Mouse (Mus musculus) midbrain, embryonic 12.5 days (tissue): ENCODE data around the gene Cdk14. TPM values are rescaled to one million over a fixed set of nuclear protein-coding genes. Genes with fewer than 3 reads are reported as not detected.
A peak's percentile ranks its signal among the peaks of the same experiment; 100 is the strongest.

Source experiments
- ATAC-seq: fragments of 200-750 bp; cut with Nextera tagmentation; 2 replicates; pipeline ENCODE4 v1.8.0; 2017; ENCODE audit warnings: low read depth, moderate TSS enrichment, moderate library complexity; ENCODE audit not compliant: low FRiP score
- H3K27ac ChIP-seq: fragments of 300-500 bp; sonication (generic); replicated peaks from 2 replicates; pipeline ENCODE4 v1.5.1; 2016; ENCODE audit warnings: mild to moderate bottlenecking
- H3K27me3 ChIP-seq: fragments of 300-500 bp; sonication (generic); 2 replicates; pipeline ENCODE4 v1.6.1; 2016; ENCODE audit warnings: mild to moderate bottlenecking
- H3K36me3 ChIP-seq: fragments of 300-500 bp; sonication (generic); 2 replicates; pipeline ENCODE4 v1.6.1; 2016
- H3K4me1 ChIP-seq: fragments of 300-500 bp; sonication (generic); 2 replicates; pipeline ENCODE4 v1.6.1; 2016
- H3K4me2 ChIP-seq: fragments of 300-500 bp; sonication (generic); replicated peaks from 2 replicates; pipeline ENCODE4 v1.6.1; 2016; ENCODE audit warnings: mild to moderate bottlenecking, moderate library complexity
- H3K4me3 ChIP-seq: fragments of 300-500 bp; sonication (generic); 2 replicates; pipeline ENCODE4 v1.5.1; 2016; ENCODE audit warnings: mild to moderate bottlenecking
- H3K9ac ChIP-seq: fragments of 300-500 bp; sonication (generic); replicated peaks from 2 replicates; pipeline ENCODE4 v1.6.1; 2016; ENCODE audit warnings: mild to moderate bottlenecking, moderate library complexity
- H3K9me3 ChIP-seq: fragments of 300-500 bp; sonication (generic); 2 replicates; pipeline ENCODE4 v1.6.1; 2016; ENCODE audit warnings: mild to moderate bottlenecking
- WGBS: fragments of 180-500 bp; shearing (Covaris S2); methylation state at CpG from one replicate; pipeline ENCODE4 v1.1.7; 2016; 5-methylcytosine and 5-hydroxymethylcytosine counted together
- polyA plus RNA-seq: library from polyadenylated mRNA; unstranded; fragments of >200 nt; fragmentation: Nextera tagmentation; extraction: Ambion mirVana; gene quantifications from 2 replicates; pipeline ENCODE4 v1.2.1, GENCODE M21; 2016

Gene Cdk14
- polyA plus RNA-seq, 1 experiment from 2014 or later = 38.1 TPM

DNA sequence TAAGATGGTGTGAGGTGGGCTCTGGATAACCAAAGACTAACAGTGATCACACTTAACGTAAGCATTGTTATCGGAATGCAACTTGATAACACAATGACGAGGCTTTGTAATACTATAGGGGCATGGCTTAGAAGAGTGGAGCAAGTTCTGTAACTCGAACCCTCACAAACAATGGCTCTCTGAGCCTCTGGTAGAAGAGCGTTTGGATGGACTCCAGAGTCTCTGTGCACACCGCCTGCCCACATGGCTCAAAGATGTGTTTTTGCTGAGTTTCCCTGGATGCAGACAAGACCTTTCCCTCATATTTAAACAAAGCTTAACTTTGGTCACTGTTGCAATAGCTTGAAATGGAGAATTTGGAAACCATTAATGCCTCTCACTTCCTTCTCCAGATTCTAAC, 145.8 kb downstream of the Cdk14 start:
- no peak for ATAC-seq
- H3K27me3 ChIP-seq = no peaks in the 10 kb centered on the region
- no peaks in the 10 kb centered on the region for H3K36me3 ChIP-seq
- H3K27ac ChIP-seq = no peak overlapping the region
- H3K4me2 ChIP-seq = no peak overlapping the region
- H3K4me3 ChIP-seq = no peak overlapping the region
- no peaks in the 10 kb centered on the region for H3K9me3 ChIP-seq
- no peak overlapping the region for H3K9ac ChIP-seq
- peaks cover 8% of the 10 kb centered on the region; the same call in 1 of the 2 replicates for H3K4me1 ChIP-seq
- WGBS = 78% methylated on average over 6 of the region's 6 CpGs

GRCm38 (mm10) chr5:5266787-5267126, 153.4 kb downstream of the Cdk14 start:
- WGBS = 78% methylated on average over 3 of the region's 3 CpGs

DNA sequence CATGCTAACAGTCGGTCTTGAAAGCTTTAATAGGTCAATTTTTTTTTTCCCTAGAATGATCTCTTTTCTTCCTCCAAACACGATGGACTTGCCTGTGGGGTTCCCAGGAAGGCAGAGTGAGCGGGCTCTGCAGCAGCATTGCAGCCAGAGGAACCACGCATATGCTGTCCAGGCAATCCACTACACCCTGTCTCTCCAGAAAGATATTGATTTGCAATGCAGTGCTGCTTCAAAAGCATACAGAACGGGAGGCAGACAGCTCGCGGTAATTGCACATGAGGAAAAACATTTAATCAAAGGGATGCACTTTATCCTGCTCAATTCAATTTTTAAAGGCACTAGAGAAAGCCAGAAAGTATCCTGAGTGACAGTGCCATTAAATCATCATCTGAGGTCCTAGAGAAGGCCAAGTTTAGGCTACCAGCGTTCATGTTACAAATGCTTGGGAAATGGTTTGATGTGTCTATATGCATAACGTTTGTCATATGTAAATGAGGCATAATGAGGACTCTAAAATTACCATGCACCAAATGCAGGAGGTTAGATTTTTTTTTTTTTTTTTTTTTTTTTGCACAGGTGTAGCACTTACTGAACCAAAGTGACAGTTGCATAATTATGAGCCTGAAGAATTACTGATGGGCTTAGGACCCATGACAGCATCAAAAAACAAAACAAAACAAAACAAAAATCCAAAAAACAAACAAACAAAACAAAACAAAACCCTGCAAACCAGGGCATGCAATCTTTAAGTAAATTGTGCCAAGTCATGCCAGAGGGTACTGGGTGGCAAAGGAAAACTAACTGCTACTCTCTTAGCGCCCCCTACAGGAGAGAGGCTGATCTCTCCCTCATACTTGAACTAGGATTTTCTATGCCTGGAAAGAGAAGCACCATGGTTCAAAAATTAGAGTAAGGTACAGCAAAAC, 154.0 kb downstream of the Cdk14 start:
- Histone ChIP-seq H3K4me2 (peak overlapping the region; percentile 40), H3K27ac (peak overlapping the region; percentile 66), H3K4me1 (peaks cover 19% of the 10 kb centered on the region), H3K9ac (no peak overlapping the region), H3K36me3 (no peaks in the 10 kb centered on the region), H3K27me3 (no peaks in the 10 kb centered on the region), H3K9me3 (no peaks in the 10 kb centered on the region), H3K4me3 (peak overlapping the region; percentile 7; the same call in 1 of the 2 replicates)
- peak; percentile 59 for ATAC-seq
- WGBS = 31% methylated on average over 10 of the region's 10 CpGs

More at GRCm38 (mm10) chr5:5266787-5267126, 153.4 kb downstream of the Cdk14 start:
- Histone ChIP-seq H3K27ac (no peak overlapping the region), H3K4me3 (no peak overlapping the region), H3K4me2 (no peak overlapping the region), H3K36me3 (no peaks in the 10 kb centered on the region), H3K27me3 (no peaks in the 10 kb centered on the region), H3K9me3 (no peaks in the 10 kb centered on the region), H3K4me1 (peaks cover 13% of the 10 kb centered on the region), H3K9ac (no peak overlapping the region)
- ATAC-seq = peak; percentile 74

GRCm38 (mm10) chr5:5265401-5265841, 154.7 kb downstream of the Cdk14 start:
- Histone ChIP-seq H3K27me3 (no peaks in the 10 kb centered on the region), H3K4me2 (peak overlapping the region; percentile 40), H3K4me1 (peaks cover 22% of the 10 kb centered on the region), H3K27ac (peak overlapping the region; percentile 66), H3K36me3 (no peaks in the 10 kb centered on the region), H3K4me3 (peak overlapping the region; percentile 7), H3K9ac (0 out of 2 replicates have a peak overlapping the region, but pooled peaks have one; percentile 20), H3K9me3 (no peaks in the 10 kb centered on the region)
- no peak for ATAC-seq
- 26% methylated on average over 8 of the region's 8 CpGs for WGBS

GRCm38 (mm10) chr5:5264712-5265111, 155.4 kb downstream of the Cdk14 start:
- H3K4me3 ChIP-seq = peak overlapping the region; percentile 7; the same call in 1 of the 2 replicates
- H3K9ac ChIP-seq = no peak overlapping the region
- H3K9me3 ChIP-seq = no peaks in the 10 kb centered on the region
- no peaks in the 10 kb centered on the region for H3K27me3 ChIP-seq
- no peak for ATAC-seq
- no peaks in the 10 kb centered on the region for H3K36me3 ChIP-seq
- peaks cover 24% of the 10 kb centered on the region for H3K4me1 ChIP-seq
- WGBS = 85% methylated on average over 2 of the region's 2 CpGs
- H3K4me2 ChIP-seq = peak overlapping the region; percentile 40
- peak overlapping the region; percentile 66; the same call in 1 of the 2 replicates for H3K27ac ChIP-seq

GRCm38 (mm10) chr5:5261725-5262296, 158.3 kb downstream of the Cdk14 start:
- Histone ChIP-seq H3K4me1 (peaks cover 24% of the 10 kb centered on the region), H3K9ac (no peak overlapping the region), H3K4me2 (no peak overlapping the region), H3K9me3 (no peaks in the 10 kb centered on the region), H3K36me3 (no peaks in the 10 kb centered on the region), H3K27me3 (no peaks in the 10 kb centered on the region), H3K4me3 (no peak overlapping the region), H3K27ac (no peak overlapping the region)
- ATAC-seq = no peak
- WGBS = 79% methylated on average over 14 of the region's 14 CpGs

- Histone ChIP-seq H3K9ac (no peak overlapping the region), H3K4me2 (no peak overlapping the region), H3K4me3 (no peak overlapping the region), H3K9me3 (no peaks in the 10 kb centered on the region), H3K27ac (peak overlapping the region; percentile 30; the same call in 1 of the 2 replicates), H3K36me3 (no peaks in the 10 kb centered on the region), H3K4me1 (peaks cover 24% of the 10 kb centered on the region), H3K27me3 (no peaks in the 10 kb centered on the region)
- no peak for ATAC-seq
- 58% methylated on average over 14 of the region's 14 CpGs for WGBS
These were observed 159.0 kb downstream of the Cdk14 start for GRCm38 (mm10) chr5:5260966-5261724.

- no peak overlapping the region for H3K9ac ChIP-seq
- no peaks in the 10 kb centered on the region for H3K27me3 ChIP-seq
- H3K4me2 ChIP-seq = no peak overlapping the region
- peaks cover 16% of the 10 kb centered on the region for H3K4me1 ChIP-seq
- no peak overlapping the region for H3K27ac ChIP-seq
- no peak overlapping the region for H3K4me3 ChIP-seq
- no peaks in the 10 kb centered on the region for H3K9me3 ChIP-seq
- no peaks in the 10 kb centered on the region for H3K36me3 ChIP-seq
- 55% methylated on average over 7 of the region's 7 CpGs for WGBS
- ATAC-seq = no peak
These were observed 159.8 kb downstream of the Cdk14 start for GRCm38 (mm10) chr5:5260309-5260708.

DNA sequence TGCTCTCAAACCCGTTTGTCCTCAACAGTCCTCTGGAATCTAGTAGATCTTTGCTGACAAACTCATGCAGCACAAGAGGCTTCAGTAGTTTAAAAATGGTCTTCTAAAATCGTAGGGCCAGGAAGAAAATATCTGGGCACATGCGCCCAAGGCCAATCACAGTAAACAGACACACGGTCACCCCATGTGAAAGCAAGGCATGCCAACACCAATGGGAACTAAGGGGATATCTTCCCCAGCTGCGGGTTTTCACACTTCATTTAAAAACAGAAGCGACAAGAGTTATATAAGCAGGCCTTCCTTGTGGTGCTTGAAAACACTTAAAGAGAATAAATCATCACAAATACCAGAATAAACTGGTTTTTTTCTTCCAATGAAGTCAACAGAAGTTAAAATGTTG, 165.7 kb downstream of the Cdk14 start:
- Histone ChIP-seq H3K9me3 (no peaks in the 10 kb centered on the region), H3K36me3 (no peaks in the 10 kb centered on the region), H3K4me2 (no peak overlapping the region), H3K4me3 (no peak overlapping the region), H3K27ac (no peak overlapping the region), H3K4me1 (no peaks in the 10 kb centered on the region), H3K27me3 (no peaks in the 10 kb centered on the region), H3K9ac (no peak overlapping the region)
- WGBS = 88% methylated on average over 6 of the region's 6 CpGs
- ATAC-seq = no peak

- Histone ChIP-seq H3K4me3 (no peak overlapping the region), H3K27me3 (no peaks in the 10 kb centered on the region), H3K27ac (no peak overlapping the region), H3K4me2 (no peak overlapping the region), H3K4me1 (no peaks in the 10 kb centered on the region), H3K9ac (no peak overlapping the region), H3K9me3 (no peaks in the 10 kb centered on the region), H3K36me3 (no peaks in the 10 kb centered on the region; the same call in 1 of the 2 replicates)
- 94% methylated on average over 3 of the region's 3 CpGs for WGBS
- no peak for ATAC-seq
These were observed 166.9 kb downstream of the Cdk14 start for GRCm38 (mm10) chr5:5253177-5253576.

- Histone ChIP-seq H3K4me3 (no peak overlapping the region), H3K36me3 (no peaks in the 10 kb centered on the region; the same call in 1 of the 2 replicates), H3K27ac (no peak overlapping the region), H3K27me3 (no peaks in the 10 kb centered on the region), H3K4me1 (no peaks in the 10 kb centered on the region), H3K9me3 (no peaks in the 10 kb centered on the region), H3K4me2 (no peak overlapping the region), H3K9ac (no peak overlapping the region)
- 98% methylated on average over 6 of the region's 6 CpGs for WGBS
- no peak for ATAC-seq
These were observed 172.4 kb downstream of the Cdk14 start for GRCm38 (mm10) chr5:5247671-5248070.
